Mouse (Mus musculus): ENCODE results near the gene Zfp111. TPM values are rescaled to one million over a fixed set of nuclear protein-coding genes. Genes with fewer than 3 reads are reported as not detected.

Gene Zfp111
- 8.0 and 8.3 TPM in 2 replicates for polyA plus RNA-seq (2016; fragmentation: Nextera tagmentation; extraction: Ambion mirVana)

- H3K9me3 ChIP-seq (replicated peaks), result peaks cover 1% of the 10 kb centered on the region; the same call in 1 of the 2 replicates
- WGBS, result 75% methylated on average over 5 of the region's 5 CpGs
- no peak within 1 kb of the TSS for H3K9ac ChIP-seq
- no peak for ATAC-seq (ENCODE audit: insufficient number of reproducible peaks, low FRiP score)
- H3K4me3 ChIP-seq, result no peak within 1 kb of the TSS
- H3K4me2 ChIP-seq, result no peak within 1 kb of the TSS
- no peaks in the 10 kb centered on the region for H3K36me3 ChIP-seq
- H3K27ac ChIP-seq (ENCODE audit: poor library complexity, severe bottlenecking), result no peak within 1 kb of the TSS
- H3K27me3 ChIP-seq (replicated peaks), result no peaks in the 10 kb centered on the region
- H3K4me1 ChIP-seq (replicated peaks), result peaks cover 6% of the 10 kb centered on the region
Observed at GRCm38 (mm10) chr7:24211343-24211742, at the start of gene Zfp111. Zfp111 (minus strand) TSS chr7:24211443.

- no peak overlapping the region for H3K4me2 ChIP-seq
- no peak overlapping the region for H3K27ac ChIP-seq (ENCODE audit: poor library complexity, severe bottlenecking)
- ATAC-seq (ENCODE audit: insufficient number of reproducible peaks, low FRiP score), result no peak
- 79% methylated on average over 4 of the region's 4 CpGs for WGBS
- H3K4me3 ChIP-seq, result no peak overlapping the region
- H3K9ac ChIP-seq, result no peak overlapping the region
- no peaks in the 10 kb centered on the region for H3K27me3 ChIP-seq (replicated peaks)
- H3K36me3 ChIP-seq, result peaks cover 28% of the 10 kb centered on the region
- no peaks in the 10 kb centered on the region for H3K9me3 ChIP-seq (replicated peaks)
- H3K4me1 ChIP-seq (replicated peaks), result peaks cover 5% of the 10 kb centered on the region
Observed at GRCm38 (mm10) chr7:24260000-24260312, 48.7 kb upstream of the Zfp111 start.

- no peak overlapping the region for H3K27ac ChIP-seq (ENCODE audit: poor library complexity, severe bottlenecking)
- no peak overlapping the region for H3K4me3 ChIP-seq
- H3K27me3 ChIP-seq (replicated peaks), result no peaks in the 10 kb centered on the region
- no peaks in the 10 kb centered on the region for H3K9me3 ChIP-seq (replicated peaks)
- peaks cover 28% of the 10 kb centered on the region for H3K36me3 ChIP-seq
- ATAC-seq (ENCODE audit: insufficient number of reproducible peaks, low FRiP score), result no peak
- no peak overlapping the region for H3K4me2 ChIP-seq
- no peak overlapping the region for H3K9ac ChIP-seq
- peaks cover 7% of the 10 kb centered on the region for H3K4me1 ChIP-seq (replicated peaks)
- WGBS, result 82% methylated on average over 13 of the region's 13 CpGs
Observed at GRCm38 (mm10) chr7:24259306-24259999, 48.2 kb upstream of the Zfp111 start.

GRCm38 (mm10) chr7:24254633-24255474 lies 43.6 kb upstream of the Zfp111 start, which contains the start of gene Zfp108:
Zfp108 (plus strand) TSS chr7:24254794.
- ATAC-seq (ENCODE audit: insufficient number of reproducible peaks, low FRiP score), result peak; percentile 84; the same call in 1 of the 2 replicates
- H3K27me3 ChIP-seq (replicated peaks), result no peaks in the 10 kb centered on the region
- H3K9me3 ChIP-seq (replicated peaks), result no peaks in the 10 kb centered on the region
- peaks cover 7% of the 10 kb centered on the region for H3K4me1 ChIP-seq (replicated peaks)
- WGBS, result 20% methylated on average over 21 of the region's 21 CpGs
- H3K4me2 ChIP-seq, result peak within 1 kb of the TSS; percentile 81
- peaks cover 7% of the 10 kb centered on the region; the same call in 1 of the 2 replicates for H3K36me3 ChIP-seq
- H3K27ac ChIP-seq (ENCODE audit: poor library complexity, severe bottlenecking), result no peak within 1 kb of the TSS
- peak within 1 kb of the TSS; percentile 72 for H3K9ac ChIP-seq
- H3K4me3 ChIP-seq, result peak within 1 kb of the TSS; percentile 58

- WGBS, result 65% methylated on average over 9 of the region's 9 CpGs
- ATAC-seq (ENCODE audit: insufficient number of reproducible peaks, low FRiP score), result no peak
- no peaks in the 10 kb centered on the region for H3K9me3 ChIP-seq (replicated peaks)
- H3K27ac ChIP-seq (ENCODE audit: poor library complexity, severe bottlenecking), result no peak overlapping the region
- peak overlapping the region; percentile 58 for H3K4me3 ChIP-seq
- no peak overlapping the region for H3K9ac ChIP-seq
- peaks cover 7% of the 10 kb centered on the region for H3K4me1 ChIP-seq (replicated peaks)
- no peaks in the 10 kb centered on the region for H3K27me3 ChIP-seq (replicated peaks)
- no peaks in the 10 kb centered on the region for H3K36me3 ChIP-seq
- peak overlapping the region; percentile 81 for H3K4me2 ChIP-seq
Observed at GRCm38 (mm10) chr7:24253779-24254615, 42.8 kb upstream of the Zfp111 start.

GRCm38 (mm10) chr7:24237040-24237791 lies 26.0 kb upstream of the Zfp111 start, which contains the start of gene Zfp109:
Zfp109 (minus strand) TSS chr7:24237560.
- Histone ChIP-seq H3K27me3 (replicated peaks) (no peaks in the 10 kb centered on the region; the same call in 1 of the 2 replicates), H3K36me3 (peaks cover 16% of the 10 kb centered on the region), H3K9me3 (replicated peaks) (no peaks in the 10 kb centered on the region), H3K4me2 (peak within 1 kb of the TSS; percentile 74), H3K9ac (peak within 1 kb of the TSS; percentile 66), H3K4me3 (peak within 1 kb of the TSS; percentile 67), H3K4me1 (replicated peaks) (peaks cover 6% of the 10 kb centered on the region), H3K27ac (ENCODE audit: poor library complexity, severe bottlenecking) (no peak within 1 kb of the TSS)
- peak; percentile 84 for ATAC-seq (ENCODE audit: insufficient number of reproducible peaks, low FRiP score)
- whole genome bisulfite sequencing, result 4% methylated on average over 28 of the region's 28 CpGs

GRCm38 (mm10) chr7:24210296-24210695 lies 947 bp downstream of the Zfp111 start:
- Histone ChIP-seq H3K27me3 (replicated peaks) (no peaks in the 10 kb centered on the region), H3K9me3 (replicated peaks) (no peaks in the 10 kb centered on the region), H3K4me1 (replicated peaks) (peaks cover 6% of the 10 kb centered on the region), H3K36me3 (peaks cover 9% of the 10 kb centered on the region), H3K4me2 (no peak overlapping the region), H3K4me3 (no peak overlapping the region), H3K27ac (ENCODE audit: poor library complexity, severe bottlenecking) (no peak overlapping the region), H3K9ac (no peak overlapping the region)
- WGBS, result 66% methylated on average over 2 of the region's 2 CpGs
- ATAC-seq (ENCODE audit: insufficient number of reproducible peaks, low FRiP score), result no peak

- H3K27me3 ChIP-seq (replicated peaks), result no peaks in the 10 kb centered on the region
- ATAC-seq (ENCODE audit: insufficient number of reproducible peaks, low FRiP score), result no peak
- H3K4me1 ChIP-seq (replicated peaks), result peaks cover 6% of the 10 kb centered on the region
- H3K4me2 ChIP-seq, result peak overlapping the region; percentile 84
- peak overlapping the region; percentile 80 for H3K4me3 ChIP-seq
- no peak overlapping the region for H3K27ac ChIP-seq (ENCODE audit: poor library complexity, severe bottlenecking)
- no peak overlapping the region for H3K9ac ChIP-seq
- H3K36me3 ChIP-seq, result peaks cover 28% of the 10 kb centered on the region
- H3K9me3 ChIP-seq (replicated peaks), result no peaks in the 10 kb centered on the region
- WGBS, result 53% methylated on average over 7 of the region's 7 CpGs
Observed at GRCm38 (mm10) chr7:24208282-24208886, 2.9 kb downstream of the Zfp111 start.

GRCm38 (mm10) chr7:24207488-24208261 lies 3.6 kb downstream of the Zfp111 start:
- peak overlapping the region; percentile 80 for H3K4me3 ChIP-seq
- peak; percentile 88 for ATAC-seq (ENCODE audit: insufficient number of reproducible peaks, low FRiP score)
- peaks cover 6% of the 10 kb centered on the region for H3K4me1 ChIP-seq (replicated peaks)
- H3K36me3 ChIP-seq, result peaks cover 34% of the 10 kb centered on the region
- H3K9me3 ChIP-seq (replicated peaks), result no peaks in the 10 kb centered on the region
- H3K27me3 ChIP-seq (replicated peaks), result no peaks in the 10 kb centered on the region
- H3K4me2 ChIP-seq, result peak overlapping the region; percentile 84
- H3K9ac ChIP-seq, result peak overlapping the region; percentile 94
- H3K27ac ChIP-seq (ENCODE audit: poor library complexity, severe bottlenecking), result peak overlapping the region; percentile 74; the same call in 1 of the 2 replicates
- WGBS, result 15% methylated on average over 24 of the region's 24 CpGs

Data from heart, embryonic 12.5 days (tissue).